Mouse (Mus musculus): ENCODE results near the gene Olfr455.

Olfr455 gene

DNA sequence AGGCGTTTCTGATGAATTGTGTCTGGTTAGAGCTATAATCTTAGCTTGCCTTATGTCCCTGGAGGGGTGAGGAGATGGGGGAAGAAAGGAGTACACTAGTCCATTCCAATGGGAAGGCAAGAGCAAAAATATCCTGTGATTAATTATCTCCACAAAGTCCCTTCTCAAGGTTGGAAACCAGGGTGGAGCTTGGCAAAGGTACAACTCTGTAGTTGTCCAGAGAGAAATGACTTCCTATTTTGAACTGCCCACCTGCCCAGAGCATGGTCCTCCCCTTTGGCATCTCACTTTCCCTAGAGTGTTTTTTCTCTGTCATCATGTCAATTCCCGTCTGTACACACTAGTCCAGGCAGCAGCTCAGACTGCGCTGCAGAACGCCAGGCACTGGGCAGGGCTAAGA, at the start of gene Olfr455:
Gene Olfr455, minus strand, starts transcription at position 127 of the 400 bp plus-strand sequence.
- no peak for DNase-seq (ENCODE audit: low read depth, low spot score)

DNA sequence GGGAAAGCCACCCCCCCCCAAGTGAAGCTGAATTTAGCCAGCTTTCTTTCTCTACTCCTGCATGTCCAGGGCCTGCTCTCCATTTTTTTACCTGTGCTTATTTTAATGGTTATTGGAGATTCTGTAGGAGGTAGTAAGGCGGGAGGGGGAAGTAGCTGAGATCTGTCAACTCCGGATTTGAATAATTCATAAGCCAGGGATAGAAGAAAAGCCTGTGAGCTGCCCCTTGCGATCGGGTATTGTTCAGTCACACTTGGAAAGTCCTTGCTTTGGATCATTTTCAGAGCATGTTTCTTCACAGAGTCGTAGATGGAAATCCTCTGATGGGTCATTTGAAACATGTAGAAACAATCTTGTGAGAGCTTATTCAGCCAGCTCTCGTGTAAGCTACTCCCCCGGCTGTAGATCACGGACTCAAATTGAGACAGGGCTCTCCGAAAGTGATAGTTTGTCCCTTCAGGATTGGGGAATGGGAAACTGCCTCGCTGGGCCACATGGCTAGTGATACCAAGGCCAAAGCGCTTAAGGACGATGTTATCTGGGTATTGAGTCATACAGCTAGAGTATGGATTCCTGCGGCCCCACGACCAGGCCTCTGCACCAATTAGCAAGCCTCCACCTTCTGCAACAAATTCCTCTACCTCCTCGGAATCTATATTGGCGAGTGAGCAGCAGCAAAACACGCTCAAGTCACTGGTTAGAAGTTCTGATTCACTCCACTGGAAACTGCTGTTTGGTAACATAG, 45.9 kb upstream of the Olfr455 start:
- DNase-seq (ENCODE audit: low read depth, low spot score), result no peak

DNA sequence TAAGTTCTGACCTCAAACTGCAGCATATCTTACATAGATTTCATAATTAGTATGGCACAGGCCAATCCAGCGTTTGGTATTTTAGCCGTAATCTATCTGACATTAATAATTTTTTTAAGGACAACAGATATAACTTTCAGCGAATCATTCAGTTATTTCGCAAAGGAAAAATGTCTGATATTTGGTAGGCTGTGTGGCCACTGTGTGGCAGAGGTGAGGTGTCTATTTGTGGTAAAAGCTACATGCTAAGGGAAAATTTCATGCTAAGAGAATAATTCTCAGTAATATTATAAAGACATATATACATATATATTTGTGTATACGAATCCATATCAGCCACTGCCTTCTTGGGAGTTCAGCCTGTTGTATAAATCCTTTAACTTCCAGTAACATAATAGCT, 39.2 kb upstream of the Olfr455 start:
- no peak for DNase-seq (ENCODE audit: low read depth, low spot score)

DNA sequence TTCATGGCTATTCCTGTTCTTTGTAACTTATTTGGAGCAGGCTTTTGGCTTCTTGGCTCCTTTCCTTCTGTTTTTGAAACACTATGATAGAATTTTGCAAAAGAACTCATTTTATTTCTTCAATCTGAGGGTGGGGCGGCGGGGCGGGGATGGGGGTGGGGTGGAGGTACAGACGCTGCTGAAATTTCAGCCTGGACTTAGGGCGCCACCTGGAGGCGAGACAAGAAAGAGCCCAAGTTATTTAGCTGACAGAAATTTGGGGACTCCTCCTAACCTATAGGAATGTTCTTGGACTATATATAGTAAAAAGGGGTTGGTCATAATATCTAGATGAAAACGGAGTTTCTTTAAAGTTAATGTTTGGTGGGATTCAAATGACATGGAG, 36.1 kb upstream of the Olfr455 start:
- peak; percentile 6 for DNase-seq (ENCODE audit: low read depth, low spot score)

- DNase-seq (ENCODE audit: low read depth, low spot score), result no peak
These were observed 35.5 kb upstream of the Olfr455 start for GRCm38 (mm10) chr6:42582741-42583487.

DNA sequence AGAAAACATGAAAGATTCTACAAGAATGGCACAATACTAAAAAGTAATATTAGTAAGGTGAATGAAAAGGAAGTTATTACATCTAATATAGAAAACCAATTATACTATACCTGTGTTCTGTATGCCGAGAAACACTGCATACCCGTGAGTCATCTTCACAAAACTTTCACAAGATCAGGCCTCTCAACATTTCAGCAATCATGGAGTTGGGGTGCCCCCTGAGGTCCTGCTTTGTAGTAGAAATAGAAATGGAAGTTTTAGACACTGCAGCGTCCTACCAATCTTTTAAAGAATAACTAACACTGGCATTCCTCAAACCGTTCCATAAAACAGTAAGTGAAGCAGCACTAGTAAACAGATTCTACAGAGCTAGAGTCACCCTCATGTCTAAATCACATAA, 31.3 kb upstream of the Olfr455 start:
- DNase-seq (ENCODE audit: low read depth, low spot score), result no peak

- peak; percentile 31 for DNase-seq (ENCODE audit: low read depth, low spot score)
These were observed 30.0 kb upstream of the Olfr455 start for GRCm38 (mm10) chr6:42577433-42577832.

DNA sequence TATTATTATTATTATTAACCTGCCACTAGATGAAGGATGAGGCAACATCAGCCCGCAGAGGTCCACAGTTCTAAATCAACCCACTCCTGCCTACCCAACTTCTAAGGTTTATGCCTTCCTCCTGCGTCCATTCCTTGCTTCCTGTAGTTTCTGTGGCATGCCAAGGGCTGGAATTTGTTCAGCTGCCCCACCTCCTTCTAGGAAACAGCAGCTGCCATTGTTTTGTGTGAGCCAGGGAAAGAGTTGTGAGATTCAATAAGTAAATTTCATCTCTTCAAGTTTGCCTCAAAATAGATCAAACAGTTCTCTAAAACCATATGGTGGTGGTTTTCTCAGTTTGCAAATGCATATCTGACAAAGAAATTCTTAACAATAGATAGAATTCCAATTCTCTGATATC, 20.8 kb upstream of the Olfr455 start:
- no peak for DNase-seq (ENCODE audit: low read depth, low spot score)

DNA sequence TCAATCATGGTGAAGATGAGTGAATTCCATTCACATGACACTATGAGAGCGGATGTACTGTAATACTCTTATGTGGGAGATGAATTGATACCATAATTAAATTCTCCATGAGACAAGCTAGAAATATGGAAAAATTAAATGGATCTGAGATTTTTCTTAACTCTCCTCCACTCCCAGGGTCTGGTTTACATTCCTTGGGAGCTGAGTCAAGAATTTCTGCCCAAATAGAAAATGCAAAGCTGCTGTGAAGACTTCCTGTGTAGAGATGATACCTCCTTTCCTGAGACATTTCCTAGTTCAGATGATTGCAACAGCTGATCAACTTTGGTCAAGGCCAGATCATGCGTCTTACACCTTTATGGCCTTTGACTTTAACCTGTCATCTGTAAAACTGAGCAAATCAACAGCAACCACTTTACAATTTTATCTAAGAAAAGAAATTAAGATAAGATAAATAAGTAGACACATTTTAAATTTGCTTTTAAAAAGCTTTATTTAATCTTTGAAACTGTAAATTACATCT, 18.8 kb upstream of the Olfr455 start:
- DNase-seq (ENCODE audit: low read depth, low spot score), result no peak

DNA sequence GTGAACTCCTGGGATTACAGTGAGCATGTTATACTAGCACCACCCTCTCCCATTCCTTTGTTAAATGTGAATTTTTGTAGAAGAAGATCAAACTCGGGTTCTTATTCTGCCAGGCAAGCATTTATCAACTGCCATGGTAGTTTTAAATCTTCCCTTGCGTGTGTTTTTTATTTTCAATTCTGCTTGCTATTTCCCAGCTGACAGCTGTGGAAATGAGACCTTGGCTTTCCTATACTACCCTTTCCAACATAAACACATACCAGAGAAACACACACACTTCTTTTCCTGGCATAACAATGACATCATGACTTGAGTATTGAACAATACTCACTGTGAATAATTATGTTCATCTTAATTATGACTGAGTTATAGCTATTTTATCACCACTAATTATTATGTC, 14.9 kb upstream of the Olfr455 start:
- DNase-seq (ENCODE audit: low read depth, low spot score), result no peak

DNA sequence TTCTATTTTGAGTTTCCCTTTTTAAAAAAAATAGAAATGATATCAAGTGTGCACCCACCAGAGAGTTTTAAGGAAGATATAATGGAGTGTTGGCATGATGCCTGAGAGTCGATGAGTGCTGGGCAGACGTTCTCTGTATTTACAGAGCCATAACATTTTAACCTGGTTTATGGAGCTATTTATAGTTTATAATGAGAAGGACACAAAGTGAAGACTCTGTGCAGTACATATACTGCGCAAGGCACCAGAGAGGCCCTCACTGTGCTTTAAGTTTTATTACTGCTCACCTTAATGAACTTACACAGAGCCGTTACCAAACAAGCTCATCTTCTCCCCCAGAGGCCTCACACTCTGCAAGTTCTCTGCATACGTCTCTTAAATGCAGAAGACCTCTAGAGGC, 13.5 kb upstream of the Olfr455 start:
- DNase-seq (ENCODE audit: low read depth, low spot score), result no peak

DNA sequence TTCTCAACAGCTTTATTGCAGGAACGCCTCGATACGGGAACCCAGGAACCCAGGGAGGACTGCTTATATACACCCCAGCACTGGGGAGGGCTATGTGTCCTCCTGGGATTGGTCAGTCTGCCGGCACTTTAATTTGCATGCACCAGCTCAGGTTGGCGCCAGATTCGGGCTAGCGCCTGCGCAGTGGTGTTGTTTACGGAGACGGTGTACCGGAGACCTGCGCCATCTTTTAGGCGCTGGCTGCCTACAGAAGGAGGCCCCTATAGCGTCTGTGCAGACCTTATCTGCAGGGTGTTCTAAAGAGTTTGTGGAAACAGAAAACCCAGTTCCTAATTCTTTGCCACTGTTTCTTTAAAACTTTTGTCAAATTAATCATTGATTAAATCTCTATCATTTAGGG, 11.3 kb upstream of the Olfr455 start:
- no peak for DNase-seq (ENCODE audit: low read depth, low spot score)

GRCm38 (mm10) chr6:42546180-42546579, 1.2 kb downstream of the Olfr455 start:
- DNase-seq (ENCODE audit: low read depth, low spot score), result no peak

DNA sequence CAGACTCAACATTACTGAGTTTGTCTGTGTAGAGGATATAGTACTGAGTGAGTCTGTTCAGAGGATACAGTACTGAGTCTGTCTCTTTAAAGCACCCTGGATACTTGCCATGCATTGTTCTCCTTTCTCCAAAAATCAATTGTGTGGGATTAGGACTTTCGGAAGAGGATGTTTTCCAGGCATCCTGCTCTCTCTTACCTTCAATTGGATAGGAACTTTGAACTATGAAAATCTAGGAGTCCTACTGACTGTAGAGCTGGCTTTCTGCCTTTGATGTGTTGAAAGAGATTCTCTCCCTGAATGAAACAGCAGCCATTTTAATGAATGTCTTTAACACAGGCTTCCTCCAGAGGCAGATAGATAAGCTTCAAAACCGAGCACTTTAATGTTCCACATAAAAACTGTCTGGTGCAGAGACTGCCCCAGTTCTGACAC, 1.9 kb downstream of the Olfr455 start:
- no peak for DNase-seq (ENCODE audit: low read depth, low spot score)

DNA sequence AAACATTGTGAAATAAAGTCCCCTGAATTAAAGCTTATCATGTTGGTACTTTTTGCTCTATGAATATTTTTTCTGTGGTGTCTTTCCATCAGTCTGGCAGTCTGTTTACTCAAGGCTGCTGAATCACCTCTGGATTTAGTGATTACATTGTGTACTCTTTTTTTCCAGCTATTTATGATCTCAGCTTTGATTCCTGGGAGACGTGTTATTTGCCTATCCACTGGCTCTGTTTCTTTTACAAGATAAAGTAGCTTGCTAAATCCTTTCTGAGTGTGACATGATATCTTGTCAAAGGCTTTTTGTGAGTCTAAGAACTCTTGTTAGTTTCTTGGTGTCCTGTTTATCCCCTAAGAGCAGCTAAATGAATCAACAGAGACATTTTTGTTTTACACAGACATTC, 2.5 kb downstream of the Olfr455 start:
- DNase-seq (ENCODE audit: low read depth, low spot score), result no peak

GRCm38 (mm10) chr6:42542036-42543031, 5.1 kb downstream of the Olfr455 start:
- DNase-seq (ENCODE audit: low read depth, low spot score), result no peak

DNA sequence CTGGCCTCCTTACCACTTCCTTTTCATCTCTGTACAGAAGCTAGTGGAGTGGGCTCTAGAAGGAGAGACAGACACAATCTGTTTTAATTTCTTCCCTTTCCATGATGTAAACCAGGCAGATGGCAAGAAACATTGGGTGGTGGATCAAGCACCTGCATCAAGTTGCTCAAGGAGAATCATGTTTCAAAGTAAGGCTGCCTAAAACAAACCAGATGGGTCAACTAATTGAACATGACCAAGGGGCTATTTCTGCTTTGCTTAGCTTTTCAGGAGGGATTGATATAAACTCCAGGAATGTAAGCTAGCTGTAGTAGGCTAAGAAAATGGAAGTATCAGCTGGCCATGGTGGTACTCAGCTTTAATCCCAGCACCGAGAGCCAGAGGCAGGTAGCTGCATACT, 6.7 kb downstream of the Olfr455 start:
- no peak for DNase-seq (ENCODE audit: low read depth, low spot score)

- DNase-seq (ENCODE audit: low read depth, low spot score), result no peak
These were observed 7.7 kb downstream of the Olfr455 start for GRCm38 (mm10) chr6:42539711-42540110.

GRCm38 (mm10) chr6:42513461-42513860, 33.9 kb downstream of the Olfr455 start:
- no peak for DNase-seq (ENCODE audit: low read depth, low spot score)

DNA sequence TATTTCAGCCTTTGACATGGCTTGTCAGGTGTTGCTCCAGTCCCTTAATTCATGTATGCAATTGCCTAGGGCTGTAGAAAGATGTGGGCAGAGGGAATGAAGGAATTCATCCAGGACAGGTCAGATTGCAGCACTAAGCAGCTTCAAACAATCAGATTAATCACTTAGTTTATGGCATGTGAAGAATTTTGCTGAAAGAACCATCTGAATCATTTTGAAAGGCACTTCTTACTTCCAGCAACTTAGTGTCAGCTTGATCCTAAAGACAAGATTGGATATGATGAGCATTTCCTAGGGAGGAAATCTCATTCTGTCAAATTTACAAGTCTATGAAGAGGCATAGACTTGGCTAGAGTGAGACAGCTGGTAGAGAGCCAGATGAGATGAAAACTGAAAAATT, 38.1 kb downstream of the Olfr455 start:
- no peak for DNase-seq (ENCODE audit: low read depth, low spot score)

- no peak for DNase-seq (ENCODE audit: low read depth, low spot score)
These were observed 43.9 kb downstream of the Olfr455 start for GRCm38 (mm10) chr6:42503478-42503877.

DNA sequence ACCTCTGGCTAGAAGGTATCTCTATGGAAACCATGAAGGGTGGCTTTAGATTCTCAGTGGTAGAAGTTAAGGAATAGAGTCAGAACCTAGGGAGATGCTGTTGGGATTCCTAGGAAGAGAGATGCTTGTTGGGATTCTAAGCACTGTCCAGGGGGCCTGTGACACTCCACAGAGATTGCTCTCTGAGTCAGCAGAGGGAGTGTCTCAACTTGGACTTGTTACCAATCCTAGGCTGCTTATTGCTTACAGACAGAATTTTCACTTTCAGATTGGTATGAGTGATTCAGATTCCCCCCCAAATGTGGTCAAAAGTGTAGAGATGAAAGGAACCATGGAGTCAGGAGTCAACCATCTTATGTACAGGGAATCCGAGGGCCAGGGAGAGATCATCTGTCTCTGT, 57.7 kb downstream of the Olfr455 start:
- no peak for DNase-seq (ENCODE audit: low read depth, low spot score)
